Mouse (Mus musculus): ENCODE data around the gene Man2b1. TPM values are rescaled to one million over a fixed set of nuclear protein-coding genes. Genes with fewer than 3 reads are reported as not detected.
A peak's percentile ranks its signal among the peaks of the same experiment; 100 is the strongest.

Gene Man2b1
- polyA plus RNA-seq, 1 experiment from 2014 or later: 72.4 TPM

DNA sequence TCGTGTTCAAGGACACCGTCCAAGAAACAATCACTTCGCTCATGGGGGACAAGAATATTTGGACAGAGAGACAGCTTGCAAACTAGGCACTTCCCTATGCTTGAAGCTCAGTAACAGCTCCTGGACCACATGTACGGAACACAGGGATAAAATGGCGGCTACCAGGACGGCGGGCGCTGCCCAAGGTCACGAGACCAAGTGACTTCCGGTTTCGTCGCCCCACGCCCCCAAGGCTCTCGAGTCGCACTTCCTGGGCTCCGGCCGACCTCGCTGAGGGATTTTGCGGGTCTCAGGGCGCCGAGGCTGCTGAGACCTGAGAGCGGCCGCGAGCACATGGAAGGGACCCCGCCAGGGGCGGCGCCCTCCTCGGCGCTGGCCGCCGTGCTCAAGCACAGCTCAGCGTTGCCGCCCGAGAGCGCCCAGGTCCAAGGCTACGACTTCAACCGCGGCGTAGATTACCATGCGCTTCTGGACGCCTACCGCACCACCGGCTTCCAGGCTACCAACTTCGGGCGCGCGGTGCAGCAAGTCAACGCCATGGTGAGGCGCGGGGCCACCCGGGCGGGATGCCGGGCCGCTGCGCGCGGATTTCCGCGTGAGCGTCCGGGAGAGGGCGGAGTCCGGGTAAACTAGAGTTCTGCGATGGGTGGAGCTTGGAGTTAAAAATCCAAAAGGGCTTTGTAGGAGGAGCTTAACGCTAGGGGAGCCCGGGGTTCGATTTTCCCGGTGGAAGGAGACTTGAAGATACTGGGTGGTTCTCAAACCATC, 11.4 kb upstream of the Man2b1 start, which contains the start of gene Dhps:
Gene Dhps, plus strand, starts transcription at position 244 of the 768 bp plus-strand sequence.
- Histone ChIP-seq H3K36me3 (ENCODE audit: control insufficient read depth, insufficient read depth, low read length) (0 out of 2 replicates have a peak, but pooled peaks cover 2% of the 10 kb centered on the region), H3K4me1 (ENCODE audit: control insufficient read depth, insufficient read depth, low read length) (peaks cover 13% of the 10 kb centered on the region; the same call in 1 of the 2 replicates), H3K4me3 (ENCODE audit: low read length) (peak within 1 kb of the TSS; percentile 91), H3K9ac (ENCODE audit: low read depth, low read length) (peak within 1 kb of the TSS; percentile 87), H3K27me3 (replicated peaks; ENCODE audit: control insufficient read depth, insufficient read depth, low read length) (no peaks in the 10 kb centered on the region), H3K9me3 (ENCODE audit: control insufficient read depth, low read length) (no peaks in the 10 kb centered on the region), H3K4me2 (ENCODE audit: low read depth, low read length) (peak within 1 kb of the TSS; percentile 85), H3K27ac (ENCODE audit: low read length) (peak within 1 kb of the TSS; percentile 97)
- ATAC-seq: peak; percentile 93
- under 1% methylated on average over 68 of the region's 68 CpGs for WGBS

DNA sequence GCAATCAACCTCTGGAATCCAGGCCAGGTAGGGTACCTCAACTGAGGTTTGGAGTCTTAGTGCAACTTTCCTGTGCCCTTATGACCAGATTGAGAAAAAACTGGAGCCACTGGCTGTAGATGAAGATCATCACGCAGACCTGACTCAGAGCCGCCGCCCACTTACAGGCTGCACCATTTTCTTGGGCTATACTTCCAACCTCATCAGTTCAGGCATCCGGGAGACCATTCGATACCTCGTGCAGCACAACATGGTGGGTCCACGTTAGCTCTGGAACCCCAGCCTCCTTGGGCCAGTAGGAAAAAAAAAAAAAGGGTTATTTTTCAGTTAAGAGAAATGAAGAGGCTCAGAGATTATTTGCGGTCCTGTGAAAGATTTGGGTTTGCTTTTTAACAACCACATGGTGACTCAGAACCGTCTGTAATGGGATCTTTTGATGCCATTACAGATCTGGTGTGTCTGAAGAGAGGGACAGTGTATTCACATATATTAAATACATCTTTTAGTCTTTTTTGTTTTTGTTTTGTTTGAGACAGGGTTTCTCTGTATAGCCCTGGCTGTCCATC, 10.6 kb upstream of the Man2b1 start:
- no peaks in the 10 kb centered on the region for H3K9me3 ChIP-seq (ENCODE audit: control insufficient read depth, low read length)
- H3K4me1 ChIP-seq (ENCODE audit: control insufficient read depth, insufficient read depth, low read length): peaks cover 13% of the 10 kb centered on the region; the same call in 1 of the 2 replicates
- H3K4me3 ChIP-seq (ENCODE audit: low read length): peak overlapping the region; percentile 91
- ATAC-seq: peak; percentile 7; the same call in 1 of the 2 replicates
- H3K4me2 ChIP-seq (ENCODE audit: low read depth, low read length): peak overlapping the region; percentile 85
- H3K27me3 ChIP-seq (replicated peaks; ENCODE audit: control insufficient read depth, insufficient read depth, low read length): no peaks in the 10 kb centered on the region
- peak overlapping the region; percentile 87 for H3K9ac ChIP-seq (ENCODE audit: low read depth, low read length)
- 33% methylated on average over 9 of the region's 9 CpGs for WGBS
- peak overlapping the region; percentile 97 for H3K27ac ChIP-seq (ENCODE audit: low read length)
- 0 out of 2 replicates have a peak, but pooled peaks cover 2% of the 10 kb centered on the region for H3K36me3 ChIP-seq (ENCODE audit: control insufficient read depth, insufficient read depth, low read length)

DNA sequence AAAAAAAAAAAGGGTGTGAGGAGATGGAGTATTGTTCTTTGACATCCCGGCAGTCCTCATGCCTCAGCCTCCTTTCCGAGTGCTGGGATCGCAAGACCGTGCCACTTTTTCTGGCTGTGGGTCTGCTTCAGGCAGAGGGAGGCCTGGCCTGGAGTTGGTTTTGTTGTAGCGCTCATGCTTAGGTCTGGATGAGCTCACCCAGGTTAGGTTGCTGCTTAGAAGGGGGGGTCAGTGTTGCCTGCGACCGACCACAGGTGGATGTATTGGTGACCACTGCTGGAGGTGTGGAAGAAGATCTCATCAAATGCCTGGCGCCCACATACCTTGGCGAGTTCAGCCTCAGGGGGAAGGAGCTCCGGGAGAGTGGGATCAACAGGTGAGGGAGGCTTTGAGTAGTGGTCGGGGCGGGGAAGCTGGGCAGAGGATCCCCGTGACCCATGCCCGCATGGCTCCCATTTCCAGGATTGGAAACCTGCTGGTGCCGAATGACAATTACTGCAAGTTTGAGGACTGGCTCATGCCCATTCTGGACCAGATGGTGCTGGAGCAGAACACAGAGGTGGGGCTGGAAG, 9.9 kb upstream of the Man2b1 start:
- no peaks in the 10 kb centered on the region for H3K9me3 ChIP-seq (ENCODE audit: control insufficient read depth, low read length)
- H3K4me3 ChIP-seq (ENCODE audit: low read length): no peak overlapping the region
- H3K4me1 ChIP-seq (ENCODE audit: control insufficient read depth, insufficient read depth, low read length): peaks cover 13% of the 10 kb centered on the region; the same call in 1 of the 2 replicates
- 0 out of 2 replicates have a peak overlapping the region, but pooled peaks have one; percentile 4 for H3K9ac ChIP-seq (ENCODE audit: low read depth, low read length)
- ATAC-seq: no peak
- no peak overlapping the region for H3K27ac ChIP-seq (ENCODE audit: low read length)
- H3K27me3 ChIP-seq (replicated peaks; ENCODE audit: control insufficient read depth, insufficient read depth, low read length): no peaks in the 10 kb centered on the region
- WGBS: 89% methylated on average over 15 of the region's 15 CpGs
- H3K4me2 ChIP-seq (ENCODE audit: low read depth, low read length): no peak overlapping the region
- H3K36me3 ChIP-seq (ENCODE audit: control insufficient read depth, insufficient read depth, low read length): 0 out of 2 replicates have a peak, but pooled peaks cover 2% of the 10 kb centered on the region

DNA sequence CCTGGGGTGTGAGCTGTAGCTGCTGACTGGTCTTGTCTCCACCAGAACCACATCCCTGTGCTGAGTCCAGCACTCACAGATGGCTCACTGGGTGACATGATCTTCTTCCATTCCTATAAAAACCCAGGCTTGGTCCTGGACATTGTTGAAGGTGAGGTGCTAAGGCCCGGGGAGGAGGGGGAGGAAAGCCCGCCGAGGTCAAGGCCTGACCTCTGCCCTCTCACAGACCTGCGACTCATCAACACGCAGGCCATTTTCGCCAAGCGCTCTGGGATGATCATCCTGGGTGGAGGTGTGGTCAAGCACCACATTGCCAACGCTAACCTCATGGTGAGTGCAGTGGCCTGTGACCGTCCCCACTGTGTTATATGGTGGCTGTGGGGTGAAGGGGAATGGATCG, 8.9 kb upstream of the Man2b1 start:
- peaks cover 13% of the 10 kb centered on the region; the same call in 1 of the 2 replicates for H3K4me1 ChIP-seq (ENCODE audit: control insufficient read depth, insufficient read depth, low read length)
- H3K4me3 ChIP-seq (ENCODE audit: low read length): no peak overlapping the region
- ATAC-seq: no peak
- H3K27me3 ChIP-seq (replicated peaks; ENCODE audit: control insufficient read depth, insufficient read depth, low read length): no peaks in the 10 kb centered on the region
- 76% methylated on average over 10 of the region's 10 CpGs for WGBS
- no peak overlapping the region for H3K4me2 ChIP-seq (ENCODE audit: low read depth, low read length)
- no peak overlapping the region for H3K9ac ChIP-seq (ENCODE audit: low read depth, low read length)
- H3K9me3 ChIP-seq (ENCODE audit: control insufficient read depth, low read length): no peaks in the 10 kb centered on the region
- H3K27ac ChIP-seq (ENCODE audit: low read length): no peak overlapping the region
- H3K36me3 ChIP-seq (ENCODE audit: control insufficient read depth, insufficient read depth, low read length): 0 out of 2 replicates have a peak, but pooled peaks cover 2% of the 10 kb centered on the region

DNA sequence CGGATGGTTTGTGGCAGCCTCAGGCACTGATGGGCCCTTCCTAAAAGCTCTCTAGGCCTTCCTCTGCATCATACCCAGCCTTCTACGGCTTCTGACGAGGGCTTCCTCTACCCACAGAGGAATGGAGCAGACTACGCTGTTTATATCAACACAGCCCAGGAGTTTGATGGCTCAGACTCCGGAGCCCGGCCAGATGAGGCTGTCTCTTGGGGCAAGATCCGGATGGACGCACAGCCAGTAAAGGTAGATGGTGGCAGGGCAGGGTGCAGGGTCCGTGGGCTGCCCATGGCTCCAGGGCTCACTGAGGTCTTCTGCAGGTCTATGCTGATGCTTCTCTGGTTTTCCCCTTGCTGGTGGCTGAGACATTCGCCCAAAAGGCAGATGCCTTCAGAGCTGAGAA, 8.5 kb upstream of the Man2b1 start:
- Histone ChIP-seq H3K4me1 (ENCODE audit: control insufficient read depth, insufficient read depth, low read length) (peaks cover 16% of the 10 kb centered on the region), H3K27me3 (replicated peaks; ENCODE audit: control insufficient read depth, insufficient read depth, low read length) (no peaks in the 10 kb centered on the region), H3K9ac (ENCODE audit: low read depth, low read length) (no peak overlapping the region), H3K9me3 (ENCODE audit: control insufficient read depth, low read length) (no peaks in the 10 kb centered on the region), H3K4me3 (ENCODE audit: low read length) (no peak overlapping the region), H3K36me3 (ENCODE audit: control insufficient read depth, insufficient read depth, low read length) (0 out of 2 replicates have a peak, but pooled peaks cover 2% of the 10 kb centered on the region), H3K4me2 (ENCODE audit: low read depth, low read length) (no peak overlapping the region), H3K27ac (ENCODE audit: low read length) (no peak overlapping the region)
- 85% methylated on average over 10 of the region's 10 CpGs for WGBS
- no peak for ATAC-seq

DNA sequence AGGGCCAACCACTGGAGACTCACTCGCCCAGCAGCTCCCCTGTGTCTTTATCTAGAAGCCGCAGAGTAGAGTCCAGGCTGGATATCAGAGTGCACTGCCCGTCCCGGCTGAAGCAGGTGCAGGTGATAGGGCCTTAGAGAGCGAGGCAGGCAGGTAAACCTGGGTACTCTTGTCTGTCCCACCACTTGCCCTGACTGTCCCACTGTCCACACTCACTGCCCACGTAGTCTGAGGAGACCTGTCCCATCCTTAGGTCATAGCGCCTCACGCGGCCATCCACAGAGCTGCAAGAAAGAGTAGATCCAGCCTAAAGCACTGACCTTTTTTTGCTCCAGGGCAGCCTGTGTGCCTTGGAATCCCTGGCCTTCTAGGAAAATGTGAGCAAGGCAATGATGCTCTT, 7.1 kb upstream of the Man2b1 start:
- ATAC-seq: no peak
- H3K9ac ChIP-seq (ENCODE audit: low read depth, low read length): no peak overlapping the region

DNA sequence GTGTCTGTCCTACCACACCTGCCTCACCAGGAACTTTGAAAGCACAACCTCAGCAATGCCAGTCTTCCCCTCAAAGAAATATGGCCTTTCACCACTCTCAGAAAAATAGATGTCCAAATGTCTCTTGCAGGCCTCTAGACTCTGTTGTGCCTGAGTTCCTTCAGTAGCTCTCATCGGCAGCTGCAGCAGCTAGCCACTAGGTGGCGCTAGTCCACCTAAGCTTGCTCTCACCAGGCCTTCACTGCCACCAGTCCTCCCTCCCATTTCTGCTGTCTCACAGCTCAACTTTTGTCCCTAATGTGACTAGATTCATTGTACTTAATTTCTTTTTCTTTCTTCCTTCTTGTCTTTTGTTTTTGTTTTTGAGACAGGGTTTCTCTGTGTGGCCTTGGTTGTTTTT, 6.1 kb upstream of the Man2b1 start:
- peak; percentile 45; the same call in 1 of the 2 replicates for ATAC-seq
- no peak overlapping the region for H3K4me3 ChIP-seq (ENCODE audit: low read length)
- peaks cover 18% of the 10 kb centered on the region for H3K4me1 ChIP-seq (ENCODE audit: control insufficient read depth, insufficient read depth, low read length)
- H3K9me3 ChIP-seq (ENCODE audit: control insufficient read depth, low read length): no peaks in the 10 kb centered on the region
- 0 out of 2 replicates have a peak, but pooled peaks cover 2% of the 10 kb centered on the region for H3K36me3 ChIP-seq (ENCODE audit: control insufficient read depth, insufficient read depth, low read length)
- H3K4me2 ChIP-seq (ENCODE audit: low read depth, low read length): no peak overlapping the region
- 0% methylated on average over 2 of the region's 2 CpGs for WGBS
- no peak overlapping the region for H3K9ac ChIP-seq (ENCODE audit: low read depth, low read length)
- H3K27ac ChIP-seq (ENCODE audit: low read length): no peak overlapping the region
- H3K27me3 ChIP-seq (replicated peaks; ENCODE audit: control insufficient read depth, insufficient read depth, low read length): no peaks in the 10 kb centered on the region

More for the DNA sequence above, 7.1 kb upstream of the Man2b1 start:
- WGBS: 79% methylated on average over 9 of the region's 9 CpGs
- H3K36me3 ChIP-seq (ENCODE audit: control insufficient read depth, insufficient read depth, low read length): 0 out of 2 replicates have a peak, but pooled peaks cover 2% of the 10 kb centered on the region
- no peaks in the 10 kb centered on the region for H3K27me3 ChIP-seq (replicated peaks; ENCODE audit: control insufficient read depth, insufficient read depth, low read length)
- H3K27ac ChIP-seq (ENCODE audit: low read length): no peak overlapping the region
- no peak overlapping the region for H3K4me3 ChIP-seq (ENCODE audit: low read length)
- H3K4me2 ChIP-seq (ENCODE audit: low read depth, low read length): no peak overlapping the region
- H3K4me1 ChIP-seq (ENCODE audit: control insufficient read depth, insufficient read depth, low read length): peaks cover 15% of the 10 kb centered on the region
- no peaks in the 10 kb centered on the region for H3K9me3 ChIP-seq (ENCODE audit: control insufficient read depth, low read length)

DNA sequence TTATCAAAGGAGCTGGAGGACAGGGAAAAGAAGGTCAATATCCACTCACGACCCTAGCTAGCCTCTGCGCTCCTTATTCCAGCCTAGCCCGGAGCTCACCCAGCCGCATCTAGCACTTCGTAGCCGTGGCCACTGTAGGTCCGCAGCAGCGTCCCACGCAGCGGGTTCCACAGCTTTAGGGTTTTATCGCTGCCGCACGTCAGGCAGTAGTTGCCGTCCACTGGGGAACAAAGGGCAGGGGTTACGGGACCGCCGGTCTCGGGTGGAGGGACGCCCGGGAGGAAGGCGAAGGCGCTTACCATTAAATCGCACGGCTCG, 2.9 kb upstream of the Man2b1 start:
- H3K27ac ChIP-seq (ENCODE audit: low read length): peak overlapping the region; percentile 85; the same call in 1 of the 2 replicates
- no peak for ATAC-seq
- WGBS: under 1% methylated on average over 25 of the region's 25 CpGs

More for the DNA sequence above, 2.9 kb upstream of the Man2b1 start:
- Histone ChIP-seq H3K4me1 (ENCODE audit: control insufficient read depth, insufficient read depth, low read length) (peaks cover 16% of the 10 kb centered on the region), H3K4me2 (ENCODE audit: low read depth, low read length) (peak overlapping the region; percentile 90), H3K4me3 (ENCODE audit: low read length) (peak overlapping the region; percentile 95), H3K9me3 (ENCODE audit: control insufficient read depth, low read length) (no peaks in the 10 kb centered on the region), H3K9ac (ENCODE audit: low read depth, low read length) (peak overlapping the region; percentile 96), H3K36me3 (ENCODE audit: control insufficient read depth, insufficient read depth, low read length) (0 out of 2 replicates have a peak, but pooled peaks cover under 1% of the 10 kb centered on the region), H3K27me3 (replicated peaks; ENCODE audit: control insufficient read depth, insufficient read depth, low read length) (no peaks in the 10 kb centered on the region)

Measured in intestine, embryonic 16.5 days (tissue).